Mouse (Mus musculus) intestine, embryonic 15.5 days (tissue): ENCODE measurements around the gene Usp18. TPM values are rescaled to one million over a fixed set of nuclear protein-coding genes. Genes with fewer than 3 reads are reported as not detected.

Experiments
- ATAC-seq: fragments of 200-750 bp; cut with Nextera tagmentation; 2 replicates; pipeline ENCODE4 v1.8.0; 2017; ENCODE audit warnings: moderate TSS enrichment, moderate library complexity
- H3K27ac ChIP-seq: fragments of 300-500 bp; sonication (generic); 2 replicates; pipeline ENCODE4 v1.5.1; 2015; ENCODE audit warnings: mild to moderate bottlenecking, inconsistent platforms
- H3K27me3 ChIP-seq: fragments of 300-500 bp; sonication (generic); replicated peaks from 2 replicates; pipeline ENCODE4 v1.6.1; 2015; ENCODE audit warnings: inconsistent platforms
- H3K36me3 ChIP-seq: fragments of 300-500 bp; sonication (generic); 2 replicates; pipeline ENCODE4 v1.6.1; 2015; ENCODE audit warnings: inconsistent platforms
- H3K4me1 ChIP-seq: fragments of 300-500 bp; sonication (generic); replicated peaks from 2 replicates; pipeline ENCODE4 v1.6.1; 2015; ENCODE audit warnings: inconsistent platforms
- H3K4me2 ChIP-seq: fragments of 300-500 bp; sonication (generic); replicated peaks from 2 replicates; pipeline ENCODE4 v1.6.1; 2015; ENCODE audit warnings: mild to moderate bottlenecking, inconsistent platforms
- H3K4me3 ChIP-seq: fragments of 300-500 bp; sonication (generic); replicated peaks from 2 replicates; pipeline ENCODE4 v1.5.1; 2015; ENCODE audit warnings: inconsistent platforms
- H3K9ac ChIP-seq: fragments of 300-500 bp; sonication (generic); 2 replicates; pipeline ENCODE4 v1.6.1; 2015; ENCODE audit warnings: inconsistent platforms
- H3K9me3 ChIP-seq: fragments of 300-500 bp; sonication (generic); 2 replicates; pipeline ENCODE4 v1.6.1; 2016; ENCODE audit warnings: inconsistent platforms
- WGBS: fragments of 180-500 bp; shearing (Covaris S2); methylation state at CpG from one replicate; pipeline ENCODE4 v1.1.7; 2015; 5-methylcytosine and 5-hydroxymethylcytosine counted together
- polyA plus RNA-seq: library from polyadenylated mRNA; unstranded; fragments of >200 nt; fragmentation: Nextera tagmentation; extraction: Ambion mirVana; gene quantifications from 2 replicates; pipeline ENCODE4 v1.2.1, GENCODE M21; 2015

Usp18 gene
- polyA plus RNA-seq, 1 experiment from 2014 or later, result 2.8 TPM

- ATAC-seq, result no peak
- Histone ChIP-seq H3K4me1 (no peaks in the 10 kb centered on the region; the same call in 1 of the 2 replicates), H3K27me3 (no peaks in the 10 kb centered on the region), H3K4me3 (no peak overlapping the region), H3K9me3 (no peaks in the 10 kb centered on the region), H3K4me2 (no peak overlapping the region), H3K9ac (no peak overlapping the region), H3K36me3 (no peaks in the 10 kb centered on the region), H3K27ac (no peak overlapping the region)
- 71% methylated on average over 2 of the region's 2 CpGs for WGBS
These were observed 19.0 kb upstream of the Usp18 start for GRCm38 (mm10) chr6:121226744-121227143.

DNA sequence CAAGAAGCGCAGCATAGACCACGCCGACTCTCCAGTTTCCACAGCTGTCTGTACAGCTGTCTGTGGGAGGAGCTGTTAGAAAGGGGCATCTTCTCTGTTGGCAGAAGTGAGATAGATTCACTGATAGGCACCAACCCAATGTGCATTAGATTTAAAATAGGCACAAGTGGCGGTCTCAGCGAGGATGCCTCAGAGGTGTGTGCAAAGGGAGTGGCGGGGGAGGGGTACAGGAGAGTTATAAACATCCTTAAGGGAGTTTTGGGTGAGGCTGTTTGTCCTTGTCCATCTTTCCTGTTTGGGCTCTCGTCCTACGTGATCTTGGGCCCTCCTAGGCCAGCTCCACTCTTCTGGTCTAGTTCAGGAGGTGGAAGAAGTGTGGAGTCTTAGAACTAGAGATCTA, 17.3 kb upstream of the Usp18 start:
- Histone ChIP-seq H3K27ac (no peak overlapping the region), H3K4me1 (no peaks in the 10 kb centered on the region; the same call in 1 of the 2 replicates), H3K36me3 (no peaks in the 10 kb centered on the region), H3K4me2 (no peak overlapping the region), H3K27me3 (no peaks in the 10 kb centered on the region), H3K4me3 (no peak overlapping the region), H3K9ac (no peak overlapping the region), H3K9me3 (no peaks in the 10 kb centered on the region)
- WGBS, result 69% methylated on average over 8 of the region's 8 CpGs
- no peak for ATAC-seq

DNA sequence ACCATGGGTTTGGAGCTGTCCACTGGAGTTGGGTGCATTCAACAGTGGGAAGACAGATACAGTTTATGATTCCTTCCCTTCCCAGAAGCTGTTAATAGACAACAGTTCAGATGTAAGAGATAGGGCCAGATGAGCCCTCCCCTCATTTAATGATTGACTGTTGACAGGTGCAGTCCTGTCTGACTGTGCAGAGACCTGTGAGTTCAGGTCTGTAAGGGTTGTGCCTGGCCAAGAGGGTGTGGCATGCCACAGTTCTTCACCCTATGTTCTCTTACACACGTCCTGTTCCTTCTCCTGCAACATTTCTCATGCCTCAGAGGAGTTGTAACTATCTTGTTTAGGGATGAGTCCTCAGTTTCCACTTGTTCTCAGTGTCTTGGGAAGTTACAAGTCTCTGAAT, 13.1 kb upstream of the Usp18 start:
- no peaks in the 10 kb centered on the region for H3K9me3 ChIP-seq
- H3K9ac ChIP-seq, result no peak overlapping the region
- H3K4me1 ChIP-seq, result no peaks in the 10 kb centered on the region
- ATAC-seq, result peak; percentile 56; the same call in 1 of the 2 replicates
- no peak overlapping the region for H3K4me2 ChIP-seq
- H3K27me3 ChIP-seq, result no peaks in the 10 kb centered on the region
- H3K4me3 ChIP-seq, result no peak overlapping the region
- no peaks in the 10 kb centered on the region for H3K36me3 ChIP-seq
- WGBS, result 48% methylated on average over 1 of the region's 1 CpGs
- no peak overlapping the region for H3K27ac ChIP-seq

DNA sequence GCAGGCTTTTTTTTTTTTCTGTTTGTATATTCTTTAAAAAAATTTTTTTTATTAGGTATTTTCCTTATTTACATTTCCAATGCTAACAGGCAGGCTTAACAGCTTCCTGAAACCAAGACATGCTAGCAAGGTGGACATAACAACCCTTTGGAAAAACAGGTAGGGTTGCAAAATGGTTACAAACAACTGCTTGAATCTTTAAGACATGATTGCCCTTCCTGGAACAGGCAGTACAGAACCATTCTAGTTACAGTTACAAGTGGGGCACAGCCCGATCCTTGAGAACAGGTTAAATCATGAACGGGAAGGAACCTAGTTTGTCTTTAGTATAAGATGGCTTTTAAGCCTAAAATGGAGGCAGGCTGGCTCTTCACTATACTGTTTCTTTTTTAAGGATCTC, 9.3 kb upstream of the Usp18 start:
- Histone ChIP-seq H3K27ac (no peak overlapping the region), H3K36me3 (no peaks in the 10 kb centered on the region), H3K9me3 (no peaks in the 10 kb centered on the region), H3K4me2 (no peak overlapping the region), H3K4me3 (no peak overlapping the region), H3K9ac (no peak overlapping the region), H3K4me1 (no peaks in the 10 kb centered on the region), H3K27me3 (no peaks in the 10 kb centered on the region)
- ATAC-seq, result no peak
- 92% methylated on average over 2 of the region's 2 CpGs for WGBS

DNA sequence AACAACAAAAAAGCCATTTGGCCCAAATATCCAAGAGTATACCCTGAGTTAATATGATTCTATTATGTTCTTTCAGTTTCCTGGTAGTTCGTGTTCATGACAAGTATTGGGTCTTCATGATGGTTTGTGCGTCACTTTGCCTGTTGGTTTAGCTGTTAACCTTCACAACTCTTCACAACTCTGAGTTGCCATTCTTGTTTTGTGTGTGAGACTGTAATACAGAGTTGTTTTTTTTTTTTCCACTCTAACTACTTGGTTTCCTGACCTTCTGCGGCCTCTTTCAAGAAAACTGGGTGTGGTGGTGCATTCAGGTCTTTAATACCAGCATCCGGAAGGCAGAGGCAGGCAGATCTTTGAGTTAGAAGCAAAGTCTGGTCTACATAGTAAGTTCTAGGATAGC, 7.5 kb upstream of the Usp18 start:
- Histone ChIP-seq H3K4me2 (no peak overlapping the region), H3K9me3 (no peaks in the 10 kb centered on the region), H3K36me3 (no peaks in the 10 kb centered on the region), H3K4me3 (no peak overlapping the region), H3K27me3 (no peaks in the 10 kb centered on the region), H3K27ac (no peak overlapping the region), H3K4me1 (no peaks in the 10 kb centered on the region), H3K9ac (no peak overlapping the region)
- WGBS, result 95% methylated on average over 4 of the region's 4 CpGs
- ATAC-seq, result no peak

GRCm38 (mm10) chr6:121241780-121242179, 3.9 kb upstream of the Usp18 start:
- Histone ChIP-seq H3K4me3 (no peak overlapping the region), H3K4me1 (0 out of 2 replicates have a peak, but pooled peaks cover 4% of the 10 kb centered on the region), H3K4me2 (no peak overlapping the region), H3K36me3 (no peaks in the 10 kb centered on the region), H3K9ac (no peak overlapping the region), H3K9me3 (no peaks in the 10 kb centered on the region), H3K27ac (no peak overlapping the region), H3K27me3 (no peaks in the 10 kb centered on the region)
- WGBS, result 66% methylated on average over 2 of the region's 2 CpGs
- ATAC-seq, result no peak

DNA sequence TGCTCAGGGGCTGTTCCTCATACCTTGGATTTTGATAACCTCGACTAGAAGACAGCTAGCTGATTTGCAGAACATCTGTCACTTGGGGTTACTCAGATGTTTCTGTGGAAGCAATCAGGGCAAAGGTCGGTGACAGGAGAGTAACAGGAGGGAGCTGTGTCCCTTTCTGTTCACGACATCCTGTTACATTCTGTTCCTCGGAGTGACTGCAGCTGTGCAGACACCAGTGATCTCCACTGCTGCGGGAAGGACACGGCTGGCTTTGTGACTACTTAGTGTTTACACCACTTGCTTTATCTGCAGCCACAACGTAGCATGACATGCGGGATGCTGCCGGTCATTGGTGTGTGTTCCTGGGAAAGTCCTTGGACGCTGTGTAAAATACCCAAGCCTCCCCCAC, 2.5 kb upstream of the Usp18 start:
- Histone ChIP-seq H3K36me3 (no peaks in the 10 kb centered on the region), H3K27me3 (no peaks in the 10 kb centered on the region), H3K9me3 (no peaks in the 10 kb centered on the region), H3K4me2 (no peak overlapping the region), H3K4me1 (0 out of 2 replicates have a peak, but pooled peaks cover 4% of the 10 kb centered on the region), H3K27ac (no peak overlapping the region), H3K9ac (no peak overlapping the region), H3K4me3 (no peak overlapping the region)
- 34% methylated on average over 10 of the region's 10 CpGs for WGBS
- ATAC-seq, result no peak

GRCm38 (mm10) chr6:121246037-121246361, 293 bp downstream of the Usp18 start:
- Histone ChIP-seq H3K4me1 (0 out of 2 replicates have a peak, but pooled peaks cover 6% of the 10 kb centered on the region), H3K4me3 (peak overlapping the region; percentile 64), H3K27me3 (no peaks in the 10 kb centered on the region), H3K36me3 (no peaks in the 10 kb centered on the region), H3K4me2 (peak overlapping the region; percentile 70), H3K9ac (peak overlapping the region; percentile 47), H3K9me3 (no peaks in the 10 kb centered on the region), H3K27ac (no peak overlapping the region)
- no peak; the same call in 1 of the 2 replicates for ATAC-seq
- WGBS, result 4% methylated on average over 4 of the region's 4 CpGs

- Histone ChIP-seq H3K9ac (no peak overlapping the region), H3K4me2 (no peak overlapping the region), H3K27me3 (no peaks in the 10 kb centered on the region), H3K36me3 (no peaks in the 10 kb centered on the region), H3K4me1 (0 out of 2 replicates have a peak, but pooled peaks cover 2% of the 10 kb centered on the region), H3K4me3 (no peak overlapping the region), H3K27ac (no peak overlapping the region), H3K9me3 (no peaks in the 10 kb centered on the region)
- WGBS, result 65% methylated on average over 1 of the region's 1 CpGs
- ATAC-seq, result no peak
These were observed 4.7 kb downstream of the Usp18 start for GRCm38 (mm10) chr6:121250406-121250805.

- H3K27ac ChIP-seq, result no peak overlapping the region
- H3K9me3 ChIP-seq, result no peaks in the 10 kb centered on the region
- no peaks in the 10 kb centered on the region for H3K36me3 ChIP-seq
- ATAC-seq, result no peak
- H3K4me2 ChIP-seq, result no peak overlapping the region
- WGBS, result 73% methylated on average over 5 of the region's 5 CpGs
- no peak overlapping the region for H3K4me3 ChIP-seq
- no peak overlapping the region for H3K9ac ChIP-seq
- 0 out of 2 replicates have a peak, but pooled peaks cover 2% of the 10 kb centered on the region for H3K4me1 ChIP-seq
- H3K27me3 ChIP-seq, result no peaks in the 10 kb centered on the region
These were observed 5.5 kb downstream of the Usp18 start for GRCm38 (mm10) chr6:121251256-121251655.

DNA sequence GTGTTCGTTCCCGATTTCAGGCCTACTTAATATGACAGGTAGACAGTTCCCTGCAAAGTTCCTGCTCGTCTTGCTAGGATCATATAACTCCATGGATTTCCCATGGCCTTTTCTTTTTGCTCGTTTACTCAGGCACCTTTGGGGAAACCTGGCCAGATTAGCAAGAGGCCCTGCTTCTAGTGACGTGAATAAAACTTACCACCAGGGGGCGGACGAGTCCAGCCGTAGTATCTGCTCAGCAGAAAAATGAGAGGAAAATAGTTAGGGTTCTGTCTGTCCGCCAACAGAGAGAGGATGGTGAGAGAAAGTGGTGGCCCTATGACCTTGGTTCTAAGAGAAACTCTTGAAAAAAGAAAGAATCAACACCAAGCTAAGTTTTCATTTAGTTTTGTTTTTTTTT, 14.8 kb downstream of the Usp18 start:
- no peaks in the 10 kb centered on the region for H3K36me3 ChIP-seq
- no peak for ATAC-seq
- H3K9me3 ChIP-seq, result no peaks in the 10 kb centered on the region
- 34% methylated on average over 9 of the region's 9 CpGs for WGBS
- H3K27ac ChIP-seq, result no peak overlapping the region
- no peak overlapping the region for H3K4me3 ChIP-seq
- H3K9ac ChIP-seq, result no peak overlapping the region
- H3K4me2 ChIP-seq, result no peak overlapping the region
- no peaks in the 10 kb centered on the region for H3K27me3 ChIP-seq
- H3K4me1 ChIP-seq, result no peaks in the 10 kb centered on the region

DNA sequence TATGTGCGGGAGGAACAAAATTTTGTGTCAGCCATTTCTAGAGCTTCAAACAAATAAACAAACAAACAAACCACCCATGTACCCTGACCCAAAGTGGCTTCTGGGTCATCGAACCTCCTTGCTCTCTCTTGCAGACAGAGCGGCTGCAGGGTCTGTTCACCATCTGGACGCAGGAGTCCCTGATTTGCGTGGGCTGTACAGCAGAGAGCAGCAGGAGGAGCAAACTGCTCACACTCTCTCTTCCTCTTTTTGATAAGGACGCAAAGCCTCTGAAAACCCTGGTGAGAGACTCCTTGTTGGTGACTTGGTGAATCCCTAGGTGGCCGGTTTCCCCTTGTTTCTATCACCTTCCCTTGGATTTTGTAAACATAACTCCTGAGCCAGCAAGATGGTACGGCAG, 15.5 kb downstream of the Usp18 start:
- WGBS, result 74% methylated on average over 8 of the region's 8 CpGs
- H3K4me2 ChIP-seq, result no peak overlapping the region
- no peak overlapping the region for H3K9ac ChIP-seq
- no peak overlapping the region for H3K27ac ChIP-seq
- H3K27me3 ChIP-seq, result no peaks in the 10 kb centered on the region
- H3K9me3 ChIP-seq, result no peaks in the 10 kb centered on the region
- no peak overlapping the region for H3K4me3 ChIP-seq
- ATAC-seq, result no peak
- H3K36me3 ChIP-seq, result no peaks in the 10 kb centered on the region
- H3K4me1 ChIP-seq, result no peaks in the 10 kb centered on the region

GRCm38 (mm10) chr6:121262004-121262403, 16.3 kb downstream of the Usp18 start:
- 92% methylated on average over 10 of the region's 10 CpGs for WGBS
- no peak for ATAC-seq
- Histone ChIP-seq H3K4me2 (no peak overlapping the region), H3K9ac (no peak overlapping the region), H3K27me3 (no peaks in the 10 kb centered on the region), H3K4me1 (no peaks in the 10 kb centered on the region), H3K36me3 (no peaks in the 10 kb centered on the region), H3K27ac (no peak overlapping the region), H3K4me3 (no peak overlapping the region), H3K9me3 (no peaks in the 10 kb centered on the region)
